Mouse (Mus musculus): ENCODE measurements around the gene Vamp9. TPM values are rescaled to one million over a fixed set of nuclear protein-coding genes. Genes with fewer than 3 reads are reported as not detected.

Vamp9 gene
- polyA plus RNA-seq (2015; fragmentation: Nextera tagmentation; extraction: Ambion mirVana) = 0.54 and 0.63 TPM in 2 replicates

DNA sequence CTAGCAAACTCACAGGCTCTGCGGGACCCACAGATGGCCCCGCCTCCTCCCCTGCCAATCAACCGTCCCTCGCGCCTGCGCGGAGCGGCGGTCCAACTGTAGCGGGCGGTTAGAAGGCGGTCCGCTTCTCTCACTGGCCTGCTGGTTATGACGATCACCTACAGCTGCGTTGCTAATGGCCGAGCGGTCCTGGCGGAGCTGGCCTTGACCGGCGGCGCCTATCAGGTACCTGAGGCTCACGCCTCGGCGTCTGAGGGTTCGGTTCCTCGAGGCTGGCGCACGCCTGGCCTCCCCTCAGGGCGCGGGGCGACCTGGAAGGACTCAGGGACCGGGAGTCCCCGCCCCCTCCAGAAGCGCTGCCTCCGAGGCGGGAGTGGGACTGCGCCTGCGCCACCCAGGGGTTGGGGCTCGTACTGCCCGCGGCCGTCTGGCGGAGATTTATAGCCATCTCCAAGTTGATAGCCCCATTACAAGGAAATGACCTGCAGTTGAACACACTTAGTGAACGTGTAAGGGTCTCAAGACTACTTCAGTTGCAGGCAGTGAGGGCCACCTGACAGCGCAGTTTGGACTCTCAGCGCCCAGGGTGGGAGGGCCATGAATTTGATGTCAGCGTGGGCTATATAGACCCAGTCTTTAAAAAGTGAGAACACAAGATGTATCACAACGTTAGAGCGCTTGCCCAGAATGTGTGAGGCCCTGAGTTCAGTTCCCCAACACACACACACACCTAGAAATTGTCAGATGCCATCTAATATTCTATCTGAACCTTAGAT lies at the start of gene Vamp9:
TSS of gene Vamp9 (plus strand) at position 74 of the 776 bp plus-strand sequence.
- Histone ChIP-seq H3K9me3 (no peaks in the 10 kb centered on the region), H3K27ac (peak within 1 kb of the TSS; percentile 97), H3K27me3 (no peaks in the 10 kb centered on the region), H3K4me2 (peak within 1 kb of the TSS; percentile 66), H3K9ac (peak within 1 kb of the TSS; percentile 49), H3K4me1 (peaks cover 4% of the 10 kb centered on the region), H3K36me3 (no peaks in the 10 kb centered on the region), H3K4me3 (peak within 1 kb of the TSS; percentile 68)
- peak; percentile 99 for ATAC-seq (ENCODE audit: insufficient number of reproducible peaks, low FRiP score, low TSS enrichment, low read depth)
- 4% methylated on average over 49 of the region's 49 CpGs for WGBS

DNA sequence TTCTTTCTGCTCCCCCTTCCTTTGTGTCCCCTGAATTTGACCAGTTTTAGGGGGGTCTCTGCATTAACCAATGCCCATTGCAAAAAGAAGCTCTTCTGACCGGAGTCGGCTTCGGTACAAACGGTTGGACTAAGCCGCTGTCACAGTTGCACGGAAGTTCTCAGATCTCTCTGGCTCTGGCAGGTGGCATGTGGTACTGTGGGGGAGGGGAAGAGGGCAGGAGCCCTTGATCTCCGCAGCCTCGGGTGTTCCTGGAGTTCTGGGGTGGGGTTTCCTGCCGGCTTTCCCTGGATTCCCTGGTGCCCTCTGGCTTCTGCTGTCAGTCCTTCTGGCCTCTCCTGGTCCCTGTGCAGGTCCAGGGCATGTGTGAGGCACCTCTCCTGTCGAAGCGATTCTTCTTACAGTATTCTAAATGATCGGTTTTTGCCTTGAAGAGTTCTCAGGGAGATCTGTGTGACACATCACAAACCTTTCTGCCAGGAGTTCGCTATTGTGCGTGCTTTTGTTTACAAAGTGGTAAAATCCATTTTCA lies 48.9 kb upstream of the Vamp9 start:
- H3K4me1 ChIP-seq = no peaks in the 10 kb centered on the region
- H3K36me3 ChIP-seq = no peaks in the 10 kb centered on the region
- no peak overlapping the region for H3K9ac ChIP-seq
- no peak overlapping the region for H3K4me2 ChIP-seq
- H3K27me3 ChIP-seq = no peaks in the 10 kb centered on the region
- no peaks in the 10 kb centered on the region for H3K9me3 ChIP-seq
- no peak for ATAC-seq (ENCODE audit: insufficient number of reproducible peaks, low FRiP score, low TSS enrichment, low read depth)
- WGBS = 26% methylated on average over 14 of the region's 14 CpGs
- no peak overlapping the region for H3K27ac ChIP-seq
- no peak overlapping the region for H3K4me3 ChIP-seq

DNA sequence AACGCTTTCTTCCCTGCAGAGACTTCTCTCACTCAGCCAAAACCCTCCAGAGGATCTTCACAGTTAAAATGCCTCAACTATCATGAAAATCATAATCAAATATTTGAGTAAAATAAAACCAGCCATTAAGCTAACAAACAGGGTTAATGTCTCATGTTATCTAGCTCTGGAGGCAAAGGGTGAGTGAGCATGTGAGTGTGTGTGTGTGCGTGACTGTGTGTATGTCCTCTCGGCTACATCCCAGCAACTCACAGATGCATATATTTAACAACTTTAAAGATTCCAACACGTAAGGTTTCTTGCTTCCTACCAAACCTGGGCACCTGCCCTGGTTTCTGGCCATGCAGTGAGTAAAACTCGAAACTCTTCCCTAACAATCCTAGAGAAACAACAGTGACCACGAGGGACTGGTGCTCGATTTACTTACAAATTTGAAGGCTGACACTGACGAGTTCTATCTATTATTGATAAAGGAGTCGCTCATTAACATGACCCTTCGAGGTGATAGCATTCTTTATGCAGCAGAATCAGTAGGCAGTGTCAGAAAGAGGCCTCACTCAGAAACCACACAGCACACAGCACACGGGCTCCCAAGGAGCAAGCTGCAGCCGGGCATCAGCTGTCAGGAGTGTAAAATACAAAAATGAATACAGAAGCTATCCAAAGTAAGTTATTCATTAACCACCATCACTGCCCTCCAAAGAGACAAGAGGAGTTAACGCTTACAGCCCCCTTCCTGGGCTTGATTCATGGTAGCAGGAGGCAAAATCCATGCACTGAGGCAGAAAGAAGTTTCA lies 46.2 kb upstream of the Vamp9 start:
- Histone ChIP-seq H3K4me2 (no peak overlapping the region), H3K4me3 (no peak overlapping the region), H3K27ac (no peak overlapping the region), H3K9me3 (no peaks in the 10 kb centered on the region), H3K27me3 (no peaks in the 10 kb centered on the region), H3K9ac (no peak overlapping the region), H3K36me3 (no peaks in the 10 kb centered on the region), H3K4me1 (no peaks in the 10 kb centered on the region)
- 77% methylated on average over 13 of the region's 13 CpGs for WGBS
- ATAC-seq (ENCODE audit: insufficient number of reproducible peaks, low FRiP score, low TSS enrichment, low read depth) = no peak

DNA sequence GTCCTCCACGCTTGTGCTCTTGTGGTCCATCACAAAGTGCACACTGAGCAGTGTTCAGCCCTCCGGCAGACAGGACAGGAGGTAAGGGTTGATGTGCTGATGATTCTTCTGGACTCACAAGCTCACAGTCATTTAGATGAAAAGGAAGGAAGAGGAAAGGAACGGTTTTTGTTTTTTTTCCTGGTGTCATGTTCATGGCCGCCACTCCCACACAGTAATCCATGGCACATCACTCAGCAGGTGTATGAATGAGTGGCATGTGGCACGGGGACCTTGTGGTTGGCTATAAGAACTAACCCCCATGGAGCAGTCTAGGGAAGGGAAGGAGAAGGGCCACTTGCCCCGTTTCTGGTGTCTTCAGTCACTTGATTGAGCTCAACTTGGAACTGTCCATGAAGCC lies 44.2 kb upstream of the Vamp9 start:
- no peaks in the 10 kb centered on the region for H3K4me1 ChIP-seq
- H3K4me2 ChIP-seq = no peak overlapping the region
- no peaks in the 10 kb centered on the region for H3K27me3 ChIP-seq
- ATAC-seq (ENCODE audit: insufficient number of reproducible peaks, low FRiP score, low TSS enrichment, low read depth) = no peak
- H3K36me3 ChIP-seq = no peaks in the 10 kb centered on the region
- H3K9ac ChIP-seq = no peak overlapping the region
- no peaks in the 10 kb centered on the region for H3K9me3 ChIP-seq
- no peak overlapping the region for H3K4me3 ChIP-seq
- 87% methylated on average over 6 of the region's 6 CpGs for WGBS
- no peak overlapping the region for H3K27ac ChIP-seq

- H3K9me3 ChIP-seq = no peaks in the 10 kb centered on the region
- no peaks in the 10 kb centered on the region for H3K36me3 ChIP-seq
- ATAC-seq (ENCODE audit: insufficient number of reproducible peaks, low FRiP score, low TSS enrichment, low read depth) = no peak
- no peak overlapping the region for H3K27ac ChIP-seq
- H3K4me1 ChIP-seq = no peaks in the 10 kb centered on the region
- no peak overlapping the region for H3K4me2 ChIP-seq
- H3K4me3 ChIP-seq = no peak overlapping the region
- 65% methylated on average over 13 of the region's 13 CpGs for WGBS
- H3K9ac ChIP-seq = no peak overlapping the region
- H3K27me3 ChIP-seq = no peaks in the 10 kb centered on the region
Observed at GRCm38 (mm10) chr5:99863656-99864380, 42.2 kb upstream of the Vamp9 start.

DNA sequence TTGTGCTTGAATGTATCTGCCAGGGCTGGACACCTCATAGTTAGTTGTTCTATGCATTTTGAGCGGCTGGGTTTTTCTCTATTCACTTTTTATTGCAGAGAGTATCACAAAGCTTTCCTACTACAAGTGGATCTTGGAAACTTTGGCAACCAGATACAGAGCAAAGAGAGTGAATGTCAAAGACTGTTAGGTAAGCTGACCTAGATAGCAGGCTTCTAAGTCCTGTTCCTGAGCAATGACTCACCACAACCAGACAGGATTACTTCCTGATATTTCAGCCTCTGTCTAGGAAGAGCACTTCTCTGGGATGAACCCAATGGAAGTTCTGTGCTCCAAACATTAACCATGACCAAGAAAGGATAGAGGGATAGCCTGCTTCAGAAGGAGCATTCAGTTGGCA lies 40.3 kb upstream of the Vamp9 start:
- 73% methylated on average over 1 of the region's 1 CpGs for WGBS
- Histone ChIP-seq H3K9me3 (no peaks in the 10 kb centered on the region), H3K36me3 (no peaks in the 10 kb centered on the region), H3K9ac (no peak overlapping the region), H3K4me2 (no peak overlapping the region), H3K4me3 (no peak overlapping the region), H3K27ac (no peak overlapping the region), H3K4me1 (no peaks in the 10 kb centered on the region), H3K27me3 (no peaks in the 10 kb centered on the region)
- no peak for ATAC-seq (ENCODE audit: insufficient number of reproducible peaks, low FRiP score, low TSS enrichment, low read depth)

DNA sequence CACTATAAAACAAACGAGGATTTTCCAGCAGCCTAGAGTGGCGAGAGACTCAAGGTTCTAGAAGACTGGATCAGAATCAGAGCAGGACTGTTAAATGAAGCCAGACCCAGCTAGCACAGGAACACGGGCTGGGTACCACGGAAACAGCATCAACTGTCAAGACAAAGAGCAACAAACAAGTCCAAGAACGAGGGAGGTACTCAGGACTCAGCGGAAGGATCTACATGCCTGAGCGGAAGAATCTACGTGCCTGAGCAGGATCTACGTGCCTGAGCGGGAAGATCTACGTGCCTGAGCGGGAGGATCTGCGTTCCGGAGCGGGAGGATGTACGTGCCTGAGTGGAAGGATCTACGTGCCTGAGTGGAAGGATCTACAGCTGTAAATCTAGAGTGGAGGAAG lies 37.8 kb upstream of the Vamp9 start:
- Histone ChIP-seq H3K4me2 (no peak overlapping the region), H3K27ac (no peak overlapping the region), H3K9me3 (no peaks in the 10 kb centered on the region), H3K4me1 (no peaks in the 10 kb centered on the region), H3K36me3 (no peaks in the 10 kb centered on the region), H3K9ac (no peak overlapping the region), H3K4me3 (no peak overlapping the region), H3K27me3 (no peaks in the 10 kb centered on the region)
- ATAC-seq (ENCODE audit: insufficient number of reproducible peaks, low FRiP score, low TSS enrichment, low read depth) = no peak
- WGBS = 84% methylated on average over 17 of the region's 17 CpGs

DNA sequence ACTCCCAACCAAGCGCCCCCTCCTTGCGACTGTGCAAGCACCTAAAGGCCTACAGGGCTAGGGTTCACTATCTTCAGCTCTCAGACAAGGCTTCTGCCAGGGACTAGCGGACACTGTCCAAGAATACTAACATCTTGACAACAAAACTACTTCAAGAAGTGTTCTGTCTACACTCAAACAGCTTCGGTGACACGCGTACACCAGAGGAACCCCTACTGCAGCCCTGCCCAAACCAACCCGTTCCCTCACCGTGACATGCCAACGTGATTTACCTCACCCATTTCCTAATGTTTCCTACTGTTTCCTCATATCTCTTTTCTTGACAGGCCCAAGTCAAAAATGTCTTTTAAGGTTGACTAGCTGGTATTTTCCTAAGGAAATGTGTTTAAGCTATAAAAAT lies 37.1 kb upstream of the Vamp9 start:
- H3K4me2 ChIP-seq = no peak overlapping the region
- H3K9me3 ChIP-seq = no peaks in the 10 kb centered on the region
- no peaks in the 10 kb centered on the region for H3K27me3 ChIP-seq
- no peaks in the 10 kb centered on the region for H3K4me1 ChIP-seq
- no peaks in the 10 kb centered on the region for H3K36me3 ChIP-seq
- no peak overlapping the region for H3K9ac ChIP-seq
- no peak for ATAC-seq (ENCODE audit: insufficient number of reproducible peaks, low FRiP score, low TSS enrichment, low read depth)
- H3K4me3 ChIP-seq = no peak overlapping the region
- no peak overlapping the region for H3K27ac ChIP-seq
- WGBS = 84% methylated on average over 9 of the region's 9 CpGs

DNA sequence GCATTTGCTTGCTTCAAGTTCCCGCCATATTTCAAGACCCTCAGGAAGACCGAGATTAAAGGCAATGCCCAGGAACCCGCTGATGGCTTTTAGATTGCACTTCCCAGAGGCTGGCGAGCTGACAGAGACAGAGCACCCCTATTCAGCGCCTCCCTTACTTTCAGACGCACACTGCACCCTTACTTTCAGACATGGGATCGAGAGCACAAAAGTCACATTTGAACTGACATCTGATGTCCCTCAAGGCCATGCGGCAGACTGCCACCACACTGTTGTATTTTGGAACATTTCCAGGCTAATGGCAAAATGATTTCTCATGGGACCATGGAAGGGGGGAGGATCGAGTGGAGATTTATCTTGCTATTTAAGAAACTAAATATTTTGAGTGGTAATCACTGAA lies 28.5 kb upstream of the Vamp9 start:
- Histone ChIP-seq H3K9me3 (no peaks in the 10 kb centered on the region), H3K36me3 (no peaks in the 10 kb centered on the region), H3K27ac (no peak overlapping the region), H3K9ac (no peak overlapping the region), H3K4me1 (no peaks in the 10 kb centered on the region), H3K27me3 (no peaks in the 10 kb centered on the region), H3K4me3 (no peak overlapping the region), H3K4me2 (no peak overlapping the region)
- 56% methylated on average over 9 of the region's 9 CpGs for WGBS
- ATAC-seq (ENCODE audit: insufficient number of reproducible peaks, low FRiP score, low TSS enrichment, low read depth) = no peak

DNA sequence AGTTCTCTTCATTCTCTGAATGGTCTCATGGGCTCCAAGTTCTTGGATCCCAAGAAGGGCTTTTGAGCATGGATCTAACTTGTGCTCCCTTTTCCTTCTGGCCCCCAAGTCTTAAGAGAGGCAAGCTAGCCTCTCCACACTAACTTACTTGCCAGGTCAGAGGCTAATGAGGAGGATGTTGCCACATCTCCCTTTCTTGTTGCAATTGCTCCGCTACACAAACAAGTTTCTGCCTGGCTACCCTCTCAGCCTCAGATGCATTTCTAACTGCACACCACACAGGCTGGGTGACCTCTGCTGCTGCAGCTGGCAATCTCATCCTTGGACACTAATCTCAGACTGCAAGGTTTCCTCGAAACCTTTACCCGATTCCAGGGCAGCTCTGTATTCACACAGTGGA lies 23.6 kb upstream of the Vamp9 start:
- Histone ChIP-seq H3K4me1 (no peaks in the 10 kb centered on the region), H3K27ac (no peak overlapping the region), H3K9ac (no peak overlapping the region), H3K36me3 (no peaks in the 10 kb centered on the region), H3K9me3 (no peaks in the 10 kb centered on the region), H3K27me3 (no peaks in the 10 kb centered on the region), H3K4me2 (no peak overlapping the region), H3K4me3 (no peak overlapping the region)
- 81% methylated on average over 3 of the region's 3 CpGs for WGBS
- ATAC-seq (ENCODE audit: insufficient number of reproducible peaks, low FRiP score, low TSS enrichment, low read depth) = no peak

DNA sequence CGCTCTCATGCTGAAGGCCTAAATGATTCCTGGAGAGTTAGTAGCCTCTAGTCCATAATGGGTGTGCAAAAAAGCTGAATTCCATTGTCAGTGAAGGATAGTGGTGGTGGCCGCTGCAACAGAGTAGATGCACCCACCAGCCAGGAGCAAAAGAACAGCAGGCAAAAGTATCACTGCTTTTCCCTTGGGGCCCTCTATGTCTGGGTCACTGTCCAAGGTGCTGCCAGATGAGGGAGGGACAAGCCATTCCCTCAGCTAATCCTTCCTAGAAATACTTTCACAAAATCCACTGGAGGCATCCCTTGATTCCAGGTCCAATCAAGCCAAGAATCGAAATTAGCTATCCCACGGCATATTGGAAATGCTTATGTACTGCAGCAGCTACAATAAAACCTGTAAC lies 22.0 kb upstream of the Vamp9 start:
- Histone ChIP-seq H3K4me2 (no peak overlapping the region), H3K9ac (no peak overlapping the region), H3K4me3 (no peak overlapping the region), H3K4me1 (no peaks in the 10 kb centered on the region), H3K36me3 (no peaks in the 10 kb centered on the region), H3K27me3 (no peaks in the 10 kb centered on the region), H3K9me3 (no peaks in the 10 kb centered on the region), H3K27ac (no peak overlapping the region)
- ATAC-seq (ENCODE audit: insufficient number of reproducible peaks, low FRiP score, low TSS enrichment, low read depth) = no peak
- WGBS = 90% methylated on average over 4 of the region's 4 CpGs

- Histone ChIP-seq H3K27ac (no peak overlapping the region), H3K9ac (no peak overlapping the region), H3K4me1 (no peaks in the 10 kb centered on the region), H3K4me2 (no peak overlapping the region), H3K9me3 (no peaks in the 10 kb centered on the region), H3K36me3 (no peaks in the 10 kb centered on the region), H3K4me3 (no peak overlapping the region), H3K27me3 (no peaks in the 10 kb centered on the region)
- no peak for ATAC-seq (ENCODE audit: insufficient number of reproducible peaks, low FRiP score, low TSS enrichment, low read depth)
- 88% methylated on average over 1 of the region's 1 CpGs for WGBS
Observed at GRCm38 (mm10) chr5:99887133-99887532, 18.9 kb upstream of the Vamp9 start.
